Mouse (Mus musculus): ENCODE measurements around the gene Orai2. TPM values are rescaled to one million over a fixed set of nuclear protein-coding genes. Genes with fewer than 3 reads are reported as not detected.

Orai2 gene
- polyA plus RNA-seq, 2 experiments: 3.0 to 3.6 TPM

DNA sequence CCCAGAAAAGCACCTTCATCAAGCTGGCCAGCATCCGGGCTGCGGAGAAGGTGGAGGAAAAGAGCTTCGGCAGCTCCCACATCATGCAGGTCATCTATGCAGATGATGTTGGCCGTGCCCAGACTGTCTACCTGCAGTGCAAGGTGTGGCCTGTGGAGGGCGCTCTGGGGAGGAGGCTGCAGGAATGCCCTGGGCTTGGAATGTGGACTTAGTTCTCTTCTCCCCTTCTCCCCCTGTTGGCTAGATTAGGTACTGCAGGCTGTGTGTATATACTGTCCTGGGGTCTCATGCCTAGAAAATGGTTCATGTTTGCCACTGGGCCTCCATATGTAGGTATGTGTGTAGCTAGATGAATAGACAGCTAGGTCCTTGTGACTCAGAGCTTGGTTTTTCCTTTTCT is 66.0 kb downstream of the Orai2 start:
- WGBS (ENCODE audit: insufficient replicate concordance): 78% methylated on average over 5 of the region's 5 CpGs

DNA sequence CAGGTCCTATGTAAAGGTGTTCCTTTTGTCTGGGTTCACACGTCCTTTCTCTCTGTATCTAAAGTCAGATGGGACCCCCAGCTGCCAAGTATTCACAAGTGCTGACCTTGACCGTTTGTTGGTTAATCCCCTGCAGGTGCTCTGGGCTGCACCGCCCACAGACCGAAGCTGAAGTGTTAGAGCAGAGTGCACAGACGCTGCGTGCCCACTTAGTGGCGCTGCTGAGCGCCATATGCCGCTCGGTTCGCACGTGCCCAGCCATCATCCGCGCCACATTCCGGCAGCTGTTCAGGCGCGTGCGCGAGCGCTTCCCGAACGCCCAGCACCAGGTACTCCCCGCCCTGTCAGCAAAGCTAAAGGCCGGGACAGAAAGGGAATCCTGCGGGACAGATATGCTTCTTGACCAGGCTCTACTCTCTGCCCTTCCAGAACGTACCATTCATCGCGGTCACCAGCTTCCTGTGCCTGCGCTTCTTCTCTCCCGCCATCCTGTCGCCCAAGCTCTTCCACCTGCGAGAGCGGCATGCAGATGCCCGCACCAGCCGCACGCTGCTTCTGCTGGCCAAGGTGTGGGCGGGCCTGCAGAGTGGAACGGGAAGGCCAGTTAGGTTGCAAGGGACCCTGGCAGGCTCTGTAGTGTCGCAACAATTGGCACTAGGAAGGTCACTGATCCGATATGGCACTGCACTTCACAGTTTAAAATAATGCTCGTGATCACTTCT is 68.3 kb downstream of the Orai2 start:
- ATAC-seq (ENCODE audit: insufficient read depth): peak; percentile 71
- DNase-seq (ENCODE audit: low read depth in 3 of 3, low spot score in 3 of 3): peak; percentile 31 to 45 (median 43)
- no peaks in the 10 kb centered on the region for H3K9me3 ChIP-seq (ENCODE audit: control insufficient read depth, low read length)
- peak overlapping the region; percentile 68 for H3K4me2 ChIP-seq (ENCODE audit: low read depth)
- H3K36me3 ChIP-seq (replicated peaks; ENCODE audit: control insufficient read depth, insufficient read depth, low read depth): no peaks in the 10 kb centered on the region
- peak overlapping the region; percentile 46 for H3K9ac ChIP-seq (replicated peaks)
- H3K4me3 ChIP-seq (ENCODE audit: insufficient read depth in 1 of 2, low read depth in 2 of 2, low read length in 2 of 2): peak overlapping the region; percentile 35 to 36
- WGBS (ENCODE audit: insufficient replicate concordance): 5% methylated on average over 41 of the region's 41 CpGs
- H3K4me1 ChIP-seq (replicated peaks; ENCODE audit: control insufficient read depth in 2 of 2, insufficient read depth in 2 of 2, low read length in 1 of 2): peaks cover 3 to 4% of the 10 kb centered on the region in 2 experiments; a peak in 2 of 4 replicates
- TF ChIP-seq EP300 (IDR thresholded peaks at IDR 0.05; ENCODE audit: low read depth) (no peak), CTCF (IDR thresholded peaks at IDR 0.05; ENCODE audit: low read depth) (peak; percentile 93)
- H3K27me3 ChIP-seq (ENCODE audit: control insufficient read depth, insufficient read depth, low read length): no peaks in the 10 kb centered on the region
- H3K27ac ChIP-seq: no peak overlapping the region

More for the DNA sequence above, 66.0 kb downstream of the Orai2 start:
- DNase-seq (ENCODE audit: low read depth in 3 of 3, low spot score in 3 of 3) (peak in 1 of 3 experiments; percentile 33), ATAC-seq (ENCODE audit: insufficient read depth) (no peak)
- no peaks in the 10 kb centered on the region for H3K36me3 ChIP-seq (replicated peaks; ENCODE audit: control insufficient read depth, insufficient read depth, low read depth)
- H3K9ac ChIP-seq (replicated peaks): no peak overlapping the region
- H3K4me2 ChIP-seq (ENCODE audit: low read depth): no peak overlapping the region
- H3K27me3 ChIP-seq (ENCODE audit: control insufficient read depth, insufficient read depth, low read length): no peaks in the 10 kb centered on the region
- no peaks in the 10 kb centered on the region for H3K9me3 ChIP-seq (ENCODE audit: control insufficient read depth, low read length)
- no peak overlapping the region for H3K27ac ChIP-seq
- H3K4me3 ChIP-seq (ENCODE audit: insufficient read depth in 1 of 2, low read depth in 2 of 2, low read length in 2 of 2): no peak overlapping the region
- H3K4me1 ChIP-seq (replicated peaks; ENCODE audit: control insufficient read depth in 2 of 2, insufficient read depth in 2 of 2, low read length in 1 of 2): peaks cover 3 to 7% of the 10 kb centered on the region in 2 experiments; a peak in 2 of 4 replicates
- TF ChIP-seq CTCF (IDR thresholded peaks at IDR 0.05; ENCODE audit: low read depth): peak; percentile 85
- TF ChIP-seq EP300 (IDR thresholded peaks at IDR 0.05; ENCODE audit: low read depth): no peak

- 64% methylated on average over 10 of the region's 10 CpGs for WGBS (ENCODE audit: insufficient replicate concordance)
- DNase-seq (ENCODE audit: low read depth in 3 of 3, low spot score in 3 of 3) (no peak), ATAC-seq (ENCODE audit: insufficient read depth) (no peak)
- Histone ChIP-seq H3K4me3 (ENCODE audit: insufficient read depth in 1 of 2, low read depth in 2 of 2, low read length in 2 of 2) (no peak overlapping the region), H3K4me2 (ENCODE audit: low read depth) (no peak overlapping the region), H3K9me3 (ENCODE audit: control insufficient read depth, low read length) (no peaks in the 10 kb centered on the region), H3K27ac (no peak overlapping the region), H3K9ac (replicated peaks) (no peak overlapping the region), H3K36me3 (replicated peaks; ENCODE audit: control insufficient read depth, insufficient read depth, low read depth) (no peaks in the 10 kb centered on the region), H3K4me1 (replicated peaks; ENCODE audit: control insufficient read depth in 2 of 2, insufficient read depth in 2 of 2, low read length in 1 of 2) (peaks cover 3 to 4% of the 10 kb centered on the region in 2 experiments; a peak in 2 of 4 replicates), H3K27me3 (ENCODE audit: control insufficient read depth, insufficient read depth, low read length) (no peaks in the 10 kb centered on the region)
- no peak for TF ChIP-seq CTCF (IDR thresholded peaks at IDR 0.05; ENCODE audit: low read depth)
- no peak for TF ChIP-seq EP300 (IDR thresholded peaks at IDR 0.05; ENCODE audit: low read depth)
These were observed 72.0 kb downstream of the Orai2 start for GRCm38 (mm10) chr5:136098536-136098935.

Small RNA genes lying within 50 kb of the gene (microRNA-seq; reads per million reads assigned to microRNA genes)
- gene Mir7035: not detected

Other genes starting within 250 kb of the Orai2 start
- 21.7 and 25.9 TPM in 2 replicates for gene Ywhag, start 236.1 kb downstream of the Orai2 start, polyA plus RNA-seq (2012; rRNA removed)
- gene Ywhag, start 236.1 kb downstream of the Orai2 start, polyA plus RNA-seq (2014; fragmentation: Nextera tagmentation; extraction: Ambion mirVana): 26.3 and 30.1 TPM in 2 replicates
- gene Ssc4d, start 196.2 kb downstream of the Orai2 start, polyA plus RNA-seq (2012; rRNA removed): 2.3 and 2.8 TPM in 2 replicates
- 1.5 and 2.1 TPM in 2 replicates for gene Ssc4d, start 196.2 kb downstream of the Orai2 start, polyA plus RNA-seq (2014; fragmentation: Nextera tagmentation; extraction: Ambion mirVana)
- 0.03 TPM in 1 of 2 replicates, not detected in the other for gene Zp3, start 190.6 kb downstream of the Orai2 start, polyA plus RNA-seq (2012; rRNA removed)
- not detected in 2 replicates for gene Zp3, start 190.6 kb downstream of the Orai2 start, polyA plus RNA-seq (2014; fragmentation: Nextera tagmentation; extraction: Ambion mirVana)
- 3.4 and 5.0 TPM in 2 replicates for gene Dtx2, start 175.9 kb downstream of the Orai2 start, polyA plus RNA-seq (2012; rRNA removed)
- gene Dtx2, start 175.9 kb downstream of the Orai2 start, polyA plus RNA-seq (2014; fragmentation: Nextera tagmentation; extraction: Ambion mirVana): 5.1 and 5.4 TPM in 2 replicates
- gene Upk3b, start 132.2 kb downstream of the Orai2 start, polyA plus RNA-seq (2012; rRNA removed): 2.0 and 2.5 TPM in 2 replicates
- gene Upk3b, start 132.2 kb downstream of the Orai2 start, polyA plus RNA-seq (2014; fragmentation: Nextera tagmentation; extraction: Ambion mirVana): 2.1 and 2.4 TPM in 2 replicates
- 0.10 TPM in 1 of 2 replicates, not detected in the other for gene Upk3bl, start 116.2 kb downstream of the Orai2 start, polyA plus RNA-seq (2012; rRNA removed)
- not detected in 2 replicates for gene Upk3bl, start 116.2 kb downstream of the Orai2 start, polyA plus RNA-seq (2014; fragmentation: Nextera tagmentation; extraction: Ambion mirVana)
- 1.4 and 1.5 TPM in 2 replicates for gene Rasa4, start 86.8 kb downstream of the Orai2 start, polyA plus RNA-seq (2012; rRNA removed)
- gene Rasa4, start 86.8 kb downstream of the Orai2 start, polyA plus RNA-seq (2014; fragmentation: Nextera tagmentation; extraction: Ambion mirVana): 0.85 and 0.93 TPM in 2 replicates
- 94.0 and 101 TPM in 2 replicates for gene Polr2j, start 54.1 kb downstream of the Orai2 start, polyA plus RNA-seq (2012; rRNA removed)
- 160 and 167 TPM in 2 replicates for gene Polr2j, start 54.1 kb downstream of the Orai2 start, polyA plus RNA-seq (2014; fragmentation: Nextera tagmentation; extraction: Ambion mirVana)
- 42.7 and 45.2 TPM in 2 replicates for gene Lrwd1, start 34.6 kb downstream of the Orai2 start, polyA plus RNA-seq (2012; rRNA removed)
- gene Lrwd1, start 34.6 kb downstream of the Orai2 start, polyA plus RNA-seq (2014; fragmentation: Nextera tagmentation; extraction: Ambion mirVana): 34.1 and 37.8 TPM in 2 replicates
- 8.2 and 9.6 TPM in 2 replicates for gene Alkbh4, start 34.6 kb downstream of the Orai2 start, polyA plus RNA-seq (2012; rRNA removed)
- gene Alkbh4, start 34.6 kb downstream of the Orai2 start, polyA plus RNA-seq (2014; fragmentation: Nextera tagmentation; extraction: Ambion mirVana): 7.0 and 8.3 TPM in 2 replicates
- 5.6 and 16.0 TPM in 2 replicates for gene Prkrip1, start 28.2 kb upstream of the Orai2 start, polyA plus RNA-seq (2012; rRNA removed)
- 25.0 and 32.2 TPM in 2 replicates for gene Prkrip1, start 28.2 kb upstream of the Orai2 start, polyA plus RNA-seq (2014; fragmentation: Nextera tagmentation; extraction: Ambion mirVana)
- gene Sh2b2, start 75.8 kb upstream of the Orai2 start, polyA plus RNA-seq (2012; rRNA removed): 1.8 and 8.5 TPM in 2 replicates
- 1.4 and 1.5 TPM in 2 replicates for gene Sh2b2, start 75.8 kb upstream of the Orai2 start, polyA plus RNA-seq (2014; fragmentation: Nextera tagmentation; extraction: Ambion mirVana)